9 mouse cellular contexts compared by ENCODE assay signal in the genomic region with DNA sequence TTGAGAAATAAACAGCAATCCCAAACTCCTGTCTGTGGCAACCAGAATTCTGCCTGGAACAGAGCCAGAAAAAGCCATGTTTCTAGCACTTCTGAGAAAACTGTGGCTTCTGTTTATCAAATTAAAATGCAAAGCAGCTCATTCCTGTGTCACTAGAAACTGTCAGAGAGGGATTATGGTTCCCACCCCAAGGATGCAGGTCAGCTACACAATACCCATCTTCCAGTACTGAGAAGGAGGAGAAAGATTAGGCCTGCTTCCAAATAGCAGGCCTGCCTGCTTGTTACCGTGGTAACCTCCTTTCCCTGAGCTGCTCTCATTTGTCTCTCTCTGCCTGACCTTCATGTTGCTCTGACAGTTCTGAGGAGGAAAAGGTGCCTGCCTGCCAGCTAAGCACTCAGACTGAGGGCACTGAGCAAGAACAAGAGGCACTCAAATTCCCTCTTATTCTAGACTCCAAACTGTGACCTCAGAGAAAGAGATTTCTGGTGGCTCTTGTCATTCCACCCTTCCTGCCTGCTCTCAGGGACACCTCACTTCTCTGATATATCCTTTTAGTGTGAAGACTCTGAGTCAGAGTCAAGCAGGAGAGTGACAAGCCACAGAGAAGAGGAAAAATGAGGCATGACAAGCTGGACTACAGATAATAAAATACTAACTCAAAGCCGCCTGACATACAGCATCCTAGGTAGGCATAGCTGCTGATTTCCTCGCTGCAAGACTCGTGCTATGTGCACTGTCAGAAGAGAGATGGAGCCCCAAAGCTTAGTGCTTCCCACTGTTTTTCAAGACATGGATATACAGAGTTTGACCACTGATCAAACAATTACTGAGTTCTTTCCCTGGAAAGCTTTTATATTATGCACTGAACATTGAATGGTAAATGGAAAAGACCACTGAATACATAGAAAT.
DNase-seq lines count a peak whose midpoint lies in the region; ATAC-seq and TF ChIP-seq lines count a peak whose summit lies in the region.
"Had no signal": no experiment of that assay in that cellular context is flagged by ENCODE, and none has a peak within 500 bp of the region (broad histone marks: within the 10 kb centered on the region; RNA-seq: fewer than 3 reads in every experiment).

No protein-coding gene starts in this region.

- peak; percentile 38 for DNase-seq in Patski (ENCODE audit: low read depth, low spot score)
- peak; percentile 88 for DNase-seq in cerebellum, adult 9-10 months
- peak; percentile 26 for DNase-seq in forelimb bud, embryonic 11.5 days (ENCODE audit: low read depth, low spot score)
- peak; percentile 62 to 78 for DNase-seq in left cerebral cortex, postnatal 14 days (ENCODE audit: low spot score in 2 of 2)
- peak; percentile 87 for DNase-seq in midbrain, embryonic 14.5 days
- no peak for DNase-seq in gastrocnemius, adult 18-20 months (ENCODE audit: low spot score)
- no peak for DNase-seq in gastrocnemius, postnatal 10 days

- no peak overlapping the region for H3K4me2 ChIP-seq in intestine, embryonic 16.5 days (ENCODE audit: low read depth, low read length)
- peak overlapping the region; percentile 17 for H3K4me2 ChIP-seq in midbrain, embryonic 14.5 days (ENCODE audit: low read length)

- POLR2A ChIA-PET in Patski (lab: Charles Lee) = interaction anchor here (0.9 to 1.1 kb wide), 3 partner anchors 9 to 36 kb away, joined by 3 to 4 read pairs (median 3); no protein-coding TSS in a partner anchor

- ATAC-seq in Patski = peak; percentile 71
- peak; percentile 64 for ATAC-seq in intestine, embryonic 16.5 days
- ATAC-seq in midbrain, embryonic 14.5 days (ENCODE audit: low FRiP score, low TSS enrichment) = peak; percentile 86

- intact Hi-C loops in left cerebral cortex, postnatal 14 days (cut with DNase I) = no loop called here

- H3K27me3 ChIP-seq in Patski = no peaks in the 10 kb centered on the region
- H3K27me3 ChIP-seq in intestine, embryonic 16.5 days (replicated peaks; ENCODE audit: control insufficient read depth, insufficient read depth, low read length) = no peaks in the 10 kb centered on the region
- no peaks in the 10 kb centered on the region for H3K27me3 ChIP-seq in midbrain, embryonic 14.5 days (ENCODE audit: control insufficient read depth, insufficient read depth, low read length)

- peaks cover 11% of the 10 kb centered on the region; the same call in 1 of the 2 replicates for H3K4me1 ChIP-seq in intestine, embryonic 16.5 days (ENCODE audit: control insufficient read depth, insufficient read depth, low read length)
- peaks cover 49% of the 10 kb centered on the region for H3K4me1 ChIP-seq in midbrain, embryonic 14.5 days (ENCODE audit: control insufficient read depth, insufficient read depth, low read length)

- peak overlapping the region; percentile 39; the same call in 1 of the 2 replicates for H3K27ac ChIP-seq in intestine, embryonic 16.5 days (ENCODE audit: low read length)
- H3K27ac ChIP-seq in midbrain, embryonic 14.5 days (replicated peaks; ENCODE audit: low read depth, low read length) = peak overlapping the region; percentile 90
- H3K27ac ChIP-seq: liver, embryonic 14.5 days had no signal

- CTCF ChIA-PET in Patski (lab: Charles Lee) = interaction anchor here (0.9 to 1.4 kb wide), 4 partner anchors 18 to 83 kb away, joined by 3 to 5 read pairs (median 4); no protein-coding TSS in a partner anchor

- no peak overlapping the region; the same call in 1 of the 2 replicates for H3K9ac ChIP-seq in intestine, embryonic 16.5 days (ENCODE audit: low read depth, low read length)
- H3K9ac ChIP-seq in midbrain, embryonic 14.5 days (replicated peaks; ENCODE audit: low read length) = 0 out of 2 replicates have a peak overlapping the region, but pooled peaks have one; percentile 4
- H3K9ac ChIP-seq: liver, embryonic 14.5 days had no signal

- TF ChIP-seq CTCF in Patski (IDR thresholded peaks at IDR 0.05) = no peak

- in situ Hi-C loops in Patski (cut with MboI; ENCODE audit: low pct_unique_long_range_greater_than_20kb) = no loop called here

- H3K36me3 ChIP-seq in intestine, embryonic 16.5 days (ENCODE audit: control insufficient read depth, insufficient read depth, low read length) = no peaks in the 10 kb centered on the region
- no peaks in the 10 kb centered on the region for H3K36me3 ChIP-seq in midbrain, embryonic 14.5 days (ENCODE audit: control insufficient read depth, insufficient read depth, low read length)

- 38% methylated on average over 4 of the region's 4 CpGs for WGBS in intestine, embryonic 16.5 days
- WGBS in midbrain, embryonic 14.5 days = 8% methylated on average over 4 of the region's 4 CpGs

- no peak overlapping the region for H3K4me3 ChIP-seq in intestine, embryonic 16.5 days (ENCODE audit: low read length)
- no peak overlapping the region for H3K4me3 ChIP-seq in midbrain, embryonic 14.5 days (replicated peaks; ENCODE audit: low read depth, low read length)

- H3K9me3 ChIP-seq in intestine, embryonic 16.5 days (ENCODE audit: control insufficient read depth, low read length) = no peaks in the 10 kb centered on the region
- H3K9me3 ChIP-seq in midbrain, embryonic 14.5 days (ENCODE audit: control insufficient read depth, low read length) = no peaks in the 10 kb centered on the region

Comparison
In these comparisons a context has a peak if more than half of its experiments do, and no peak if none do; other contexts are left out.
1. DNase-seq: peak in Patski (single experiment), cerebellum, adult 9-10 months (single experiment), forelimb bud, embryonic 11.5 days (single experiment), left cerebral cortex, postnatal 14 days (2 of 2) and midbrain, embryonic 14.5 days (single experiment); none in gastrocnemius, adult 18-20 months (single experiment) and gastrocnemius, postnatal 10 days (single experiment).
2. Peak in every context shown above with its lines, with median percentiles within 50 percentile points of each other: ATAC-seq.